12 mouse cellular contexts compared by ENCODE assay signal in the genomic region with DNA sequence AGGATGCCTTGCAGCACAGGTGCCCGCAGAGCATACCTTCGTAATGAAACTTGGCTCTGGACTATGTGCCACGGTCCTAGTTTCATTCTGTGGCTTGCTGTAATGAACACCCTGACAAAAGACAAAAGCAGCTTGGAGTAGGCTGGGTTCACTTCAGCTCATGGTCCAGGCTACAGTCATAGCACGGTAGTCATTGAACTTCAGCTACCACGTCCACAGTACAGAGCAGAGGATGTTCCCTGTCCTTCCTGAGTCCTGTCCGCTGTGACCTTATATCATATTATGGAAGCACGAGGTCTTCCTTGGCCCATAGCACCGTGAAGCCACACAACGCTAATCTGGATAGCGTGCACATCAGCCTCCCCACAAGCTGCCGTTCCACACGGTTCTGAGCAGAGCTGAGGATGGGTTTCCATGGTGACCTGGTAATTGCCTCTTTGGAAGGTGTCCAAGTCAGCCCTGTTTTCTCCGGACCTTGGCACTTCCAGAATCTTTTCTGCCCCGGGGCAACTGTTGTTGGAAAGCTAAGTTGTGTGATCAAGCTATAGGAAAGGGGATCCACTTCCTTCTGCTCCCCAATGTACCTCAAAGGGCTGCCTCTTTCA. TPM values are rescaled to one million over a fixed set of nuclear protein-coding genes. Genes with fewer than 3 reads are reported as not detected.
DNase-seq lines count a peak whose midpoint lies in the region; ATAC-seq and TF ChIP-seq lines count a peak whose summit lies in the region.
"Had no signal": no experiment of that assay in that cellular context is flagged by ENCODE, and none has a peak within 500 bp of the region (broad histone marks: within the 10 kb centered on the region; RNA-seq: fewer than 3 reads in every experiment).

No protein-coding gene starts in this region.

- H3K27ac ChIP-seq in hindbrain, embryonic 12.5 days = no peak overlapping the region
- no peak overlapping the region for H3K27ac ChIP-seq in hindbrain, embryonic 11.5 days (ENCODE audit: low read depth, low read length)
- H3K27ac ChIP-seq in liver, postnatal 0 days (ENCODE audit: low read depth) = no peak overlapping the region
- H3K27ac ChIP-seq: embryonic facial prominence, embryonic 13.5 days; liver, embryonic 14.5 days had no signal

- H3K4me1 ChIP-seq in hindbrain, embryonic 12.5 days = no peaks in the 10 kb centered on the region
- no peaks in the 10 kb centered on the region for H3K4me1 ChIP-seq in hindbrain, embryonic 11.5 days (replicated peaks; ENCODE audit: control insufficient read depth, insufficient read depth, low read length)
- H3K4me1 ChIP-seq in liver, postnatal 0 days (ENCODE audit: insufficient read depth) = no peaks in the 10 kb centered on the region

- TF ChIP-seq CTCF in liver, postnatal 0 days (IDR thresholded peaks at IDR 0.05; ENCODE audit: low read depth) = no peak

- WGBS in hindbrain, embryonic 12.5 days = 77% methylated on average over 14 of the region's 14 CpGs
- WGBS in hindbrain, embryonic 11.5 days = 86% methylated on average over 14 of the region's 14 CpGs
- 77% methylated on average over 14 of the region's 14 CpGs for WGBS in liver, postnatal 0 days (ENCODE audit: insufficient replicate concordance)

- ATAC-seq in hindbrain, embryonic 12.5 days (ENCODE audit: low FRiP score) = peak; percentile 54
- no peak for ATAC-seq in hindbrain, embryonic 11.5 days (ENCODE audit: low FRiP score)
- ATAC-seq in liver, postnatal 0 days = no peak

- H3K9ac ChIP-seq in hindbrain, embryonic 12.5 days = no peak overlapping the region
- no peak overlapping the region for H3K9ac ChIP-seq in hindbrain, embryonic 11.5 days (ENCODE audit: low read depth, low read length)
- no peak overlapping the region for H3K9ac ChIP-seq in liver, postnatal 0 days (replicated peaks)
- H3K9ac ChIP-seq: embryonic facial prominence, embryonic 13.5 days; liver, embryonic 14.5 days had no signal

- H3K27me3 ChIP-seq in hindbrain, embryonic 12.5 days = 0 out of 2 replicates have a peak, but pooled peaks cover 3% of the 10 kb centered on the region
- H3K27me3 ChIP-seq in hindbrain, embryonic 11.5 days (ENCODE audit: control insufficient read depth, insufficient read depth, low read length) = no peaks in the 10 kb centered on the region
- H3K27me3 ChIP-seq in liver, postnatal 0 days (ENCODE audit: insufficient read depth, low read length) = no peaks in the 10 kb centered on the region
- H3K27me3 ChIP-seq: embryonic facial prominence, embryonic 13.5 days had no signal

- H3K4me3 ChIP-seq in hindbrain, embryonic 12.5 days = no peak overlapping the region
- no peak overlapping the region for H3K4me3 ChIP-seq in hindbrain, embryonic 11.5 days (ENCODE audit: low read depth, low read length)
- H3K4me3 ChIP-seq in liver, postnatal 0 days (ENCODE audit: low read depth, low read length) = no peak overlapping the region
- H3K4me3 ChIP-seq: embryonic facial prominence, embryonic 13.5 days had no signal

- DNase-seq in hindbrain, embryonic 11.5 days (ENCODE audit: low spot score) = no peak
- DNase-seq in right cerebral cortex, postnatal 14 days = peak; percentile 26
- DNase-seq in right cerebral cortex, postnatal 25 days = no peak
- peak; percentile 6 to 12 for DNase-seq in left cerebral cortex, adult 8-10 months (ENCODE audit: low spot score in 2 of 2)
- no peak for DNase-seq in MN1 (ENCODE audit: low spot score)
- DNase-seq in liver, postnatal 0 days = no peak
- no peak for DNase-seq in liver
- DNase-seq: gastrocnemius, postnatal 25 days; spleen, adult 18-20 months had no signal

- no peaks in the 10 kb centered on the region for H3K9me3 ChIP-seq in hindbrain, embryonic 12.5 days (replicated peaks)
- no peaks in the 10 kb centered on the region for H3K9me3 ChIP-seq in hindbrain, embryonic 11.5 days (ENCODE audit: control insufficient read depth, low read length)
- no peaks in the 10 kb centered on the region for H3K9me3 ChIP-seq in liver, postnatal 0 days (ENCODE audit: low read length)
- H3K9me3 ChIP-seq: embryonic facial prominence, embryonic 13.5 days had no signal

- no peak for TF ChIP-seq EP300 in liver, postnatal 0 days (IDR thresholded peaks at IDR 0.05; ENCODE audit: low read depth)

- H3K36me3 ChIP-seq in hindbrain, embryonic 12.5 days = no peaks in the 10 kb centered on the region
- H3K36me3 ChIP-seq in hindbrain, embryonic 11.5 days (ENCODE audit: control insufficient read depth, insufficient read depth, low read length) = no peaks in the 10 kb centered on the region
- no peaks in the 10 kb centered on the region for H3K36me3 ChIP-seq in liver, postnatal 0 days (replicated peaks; ENCODE audit: insufficient read depth, low read length)
- H3K36me3 ChIP-seq: embryonic facial prominence, embryonic 13.5 days had no signal

- no peak overlapping the region for H3K4me2 ChIP-seq in hindbrain, embryonic 12.5 days (replicated peaks)
- no peak overlapping the region for H3K4me2 ChIP-seq in hindbrain, embryonic 11.5 days (replicated peaks; ENCODE audit: low read depth, low read length)
- no peak overlapping the region for H3K4me2 ChIP-seq in liver, postnatal 0 days (ENCODE audit: low read depth, low read length)
- H3K4me2 ChIP-seq: embryonic facial prominence, embryonic 13.5 days had no signal

RNA-seq across cellular contexts. Expression of gene Cdh4, which starts 42.5 kb away (rescaled TPM):
- 25.1 and 26.1 TPM in 2 replicates for polyA plus RNA-seq in hindbrain, embryonic 12.5 days (2016; fragmentation: Nextera tagmentation; extraction: Ambion mirVana)
- 8.2 and 8.8 TPM in 2 replicates for polyA plus RNA-seq in hindbrain, embryonic 11.5 days (2014; fragmentation: Nextera tagmentation; extraction: Ambion mirVana)
- total RNA-seq in left cerebral cortex, adult 8-10 months (2022) = 10 to 100 TPM; 20.7 to 26.0 (median 24.6) TPM
- 0.54 and 0.61 TPM in 2 replicates for polyA plus RNA-seq in liver, postnatal 0 days (2015; fragmentation: Nextera tagmentation; extraction: Ambion mirVana)

Comparison
In these comparisons a context has a peak if more than half of its experiments do, and no peak if none do; other contexts are left out.
1. DNase-seq: peak in right cerebral cortex, postnatal 14 days (single experiment) and left cerebral cortex, adult 8-10 months (2 of 2); none in hindbrain, embryonic 11.5 days (single experiment), right cerebral cortex, postnatal 25 days (single experiment), MN1 (single experiment), liver, postnatal 0 days (single experiment) and liver (single experiment).